Mouse (Mus musculus) urinary bladder, postnatal 36 days (tissue): ENCODE results near the gene Akirin1.

Experiments used
- DNase-seq, 2 experiments: peaks; one replicate each; pipeline ENCODE4 v3.0.0; 2022; ENCODE audit warnings: low spot score in 2 of 2, mixed read lengths in 1 of 2

The Akirin1 gene

DNA sequence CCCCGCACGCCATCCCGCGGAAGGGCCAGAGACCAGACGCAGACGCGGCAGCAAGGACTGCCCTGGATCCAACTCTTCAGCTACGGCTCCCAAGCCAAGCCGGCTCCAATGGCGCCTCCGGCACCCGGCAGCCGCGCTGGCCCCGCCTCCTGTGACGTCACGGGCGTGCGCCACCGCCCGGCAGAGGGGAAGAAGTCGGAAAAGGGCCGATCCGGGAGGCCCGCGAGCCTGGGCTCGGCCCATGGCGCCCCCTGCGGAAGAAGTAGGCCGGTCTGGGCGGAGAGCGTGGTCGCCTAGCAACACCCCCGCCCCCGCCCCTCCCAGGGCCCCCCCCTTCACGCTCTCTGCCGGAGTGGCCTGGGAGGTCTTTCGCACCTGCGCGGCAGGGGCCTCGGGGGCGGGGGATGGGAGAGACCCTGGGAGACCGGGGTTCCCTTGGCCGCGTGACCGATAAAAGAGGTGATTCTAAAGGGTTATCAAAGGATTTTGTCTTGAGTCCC, at the start of gene Akirin1:
TSS of gene Akirin1 (minus strand) at position 194 of the 500 bp plus-strand sequence.
- DNase-seq: peak; percentile 97

DNA sequence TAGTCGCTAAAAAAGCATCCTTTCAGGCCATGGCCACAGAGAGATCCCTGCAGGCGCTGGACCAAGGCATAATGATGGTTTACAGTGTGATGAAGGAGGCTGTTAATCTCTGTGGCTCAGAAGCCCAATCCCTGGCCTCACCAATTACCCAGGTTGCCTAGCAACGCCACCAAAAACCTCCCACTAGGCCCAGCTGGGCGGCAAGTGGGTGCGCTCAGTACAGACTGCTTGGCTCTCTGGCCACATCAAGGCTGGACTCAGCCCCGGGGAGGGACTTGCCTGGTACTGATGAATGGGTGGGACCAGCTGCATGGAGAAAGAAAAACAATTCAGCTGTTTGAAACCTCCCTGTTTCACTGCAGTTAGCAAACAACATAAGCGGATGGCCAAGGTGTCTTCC, 47.7 kb upstream of the Akirin1 start:
- no peak for DNase-seq

DNA sequence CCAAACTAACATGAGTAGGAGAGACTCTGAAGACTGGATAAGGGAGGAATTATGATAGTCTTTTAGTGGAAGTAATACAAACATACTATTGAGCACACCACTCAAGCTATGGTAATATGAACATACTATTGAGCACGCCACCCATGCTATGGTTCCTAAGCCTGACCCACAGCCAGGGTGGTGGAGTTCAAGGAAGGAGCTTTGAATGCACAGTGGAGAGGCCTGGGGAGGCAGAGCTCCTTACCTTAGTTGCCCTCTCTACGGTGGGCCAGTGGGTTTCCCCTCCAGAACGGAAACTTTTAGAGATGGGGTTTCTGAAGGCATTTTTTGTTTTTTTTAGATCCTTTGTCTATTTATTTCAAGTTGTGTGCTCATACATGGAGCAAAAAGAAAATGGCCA, 47.3 kb upstream of the Akirin1 start:
- no peak for DNase-seq

DNA sequence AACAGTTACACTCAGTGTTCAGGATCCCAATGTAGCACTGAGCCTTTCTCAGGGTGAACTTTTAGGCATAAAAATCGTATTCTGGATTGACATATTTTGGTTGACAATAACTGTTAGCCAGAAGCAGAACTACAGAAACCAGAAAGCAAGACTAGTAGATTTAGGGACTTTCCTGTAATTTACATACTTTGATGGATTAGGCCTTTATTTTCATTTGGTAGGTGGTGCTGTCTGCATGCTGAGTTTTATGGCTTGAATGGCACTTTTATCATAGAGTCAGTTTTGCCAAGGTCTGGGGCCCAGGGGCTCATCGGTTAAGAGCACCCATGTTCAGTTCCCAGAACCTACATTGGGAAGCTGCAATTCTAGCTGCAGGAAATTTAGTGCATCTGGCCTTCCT, 44.9 kb upstream of the Akirin1 start:
- DNase-seq: no peak

DNA sequence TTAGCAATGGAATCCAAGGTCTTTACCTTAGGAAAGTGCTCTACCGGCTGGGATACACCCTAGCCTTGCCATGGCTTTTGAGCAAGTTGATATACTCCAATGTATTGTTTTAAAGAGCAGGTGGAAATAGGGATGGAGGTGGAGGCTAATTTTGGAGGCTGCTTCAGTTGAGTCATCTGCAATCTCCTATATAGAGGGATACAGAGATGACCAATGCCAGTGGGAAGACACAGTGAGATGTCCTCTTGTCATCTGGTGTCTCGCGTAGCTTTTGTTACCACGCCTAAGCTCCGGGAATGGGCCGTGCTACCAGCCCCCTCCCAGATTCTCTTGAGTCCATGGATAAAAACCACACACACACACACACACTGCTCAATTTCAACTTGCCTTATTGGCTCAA, 43.0 kb upstream of the Akirin1 start:
- DNase-seq: no peak

DNA sequence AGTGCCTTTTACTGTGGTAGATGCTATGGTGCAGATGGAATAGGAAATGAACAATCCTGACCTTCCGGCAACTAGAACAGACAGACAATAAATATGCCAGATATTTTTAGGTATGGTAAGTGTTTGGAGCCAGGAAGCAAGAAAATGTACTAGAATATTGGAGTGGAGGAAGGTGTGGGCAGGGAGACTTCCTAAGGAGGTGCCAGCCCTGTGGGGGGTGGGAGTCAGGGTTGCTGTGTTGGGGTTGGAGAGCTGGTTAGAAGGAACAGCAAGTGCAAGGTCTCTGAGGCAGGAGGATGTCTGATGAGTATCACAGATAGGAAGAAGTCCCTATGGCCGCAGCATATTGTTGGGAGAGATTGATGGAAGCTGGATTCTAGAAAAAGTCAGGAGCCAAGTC, 42.5 kb upstream of the Akirin1 start:
- DNase-seq: no peak

DNA sequence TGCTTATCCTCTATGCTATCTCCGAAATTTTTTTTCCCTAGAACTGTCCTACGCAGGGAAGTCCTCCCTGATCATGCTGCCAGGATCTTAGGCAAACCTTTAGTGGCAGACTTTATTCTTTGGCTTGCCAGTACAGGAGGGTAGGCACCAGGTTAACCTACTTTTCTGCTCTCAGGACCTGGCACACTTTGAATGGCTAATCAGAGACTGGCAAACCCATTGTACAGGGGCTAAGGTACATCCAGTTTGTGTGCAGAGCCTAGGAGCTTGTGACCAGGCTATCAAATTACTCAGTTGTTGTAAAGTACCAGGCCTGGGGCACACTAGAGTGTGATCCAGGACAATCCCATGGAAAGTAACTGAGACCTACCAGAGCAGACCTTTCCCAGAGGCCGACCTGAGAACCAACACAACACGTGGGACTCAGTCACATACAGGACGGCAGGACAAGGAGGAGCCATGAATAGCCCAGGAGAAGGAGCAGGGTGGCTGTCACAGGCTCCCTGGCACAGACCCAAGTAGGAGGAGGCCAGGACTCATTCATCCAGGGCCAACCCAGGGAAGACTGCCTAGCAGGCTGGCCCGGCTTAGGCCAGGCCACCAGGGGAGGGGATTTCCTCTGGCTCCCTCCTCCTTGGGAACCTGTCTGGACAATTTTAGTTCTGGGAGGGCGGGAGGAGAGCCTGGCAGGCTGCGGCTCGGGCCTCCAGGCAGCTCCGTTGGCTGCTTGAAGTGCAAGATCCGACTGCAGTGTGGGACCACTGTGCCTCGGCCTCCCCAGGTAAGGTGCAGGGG, 37.2 kb upstream of the Akirin1 start, which contains the start of gene Rhbdl2:
TSS of gene Rhbdl2 (plus strand) at position 684 of the 795 bp plus-strand sequence.
- DNase-seq: peak; percentile 64 to 80

DNA sequence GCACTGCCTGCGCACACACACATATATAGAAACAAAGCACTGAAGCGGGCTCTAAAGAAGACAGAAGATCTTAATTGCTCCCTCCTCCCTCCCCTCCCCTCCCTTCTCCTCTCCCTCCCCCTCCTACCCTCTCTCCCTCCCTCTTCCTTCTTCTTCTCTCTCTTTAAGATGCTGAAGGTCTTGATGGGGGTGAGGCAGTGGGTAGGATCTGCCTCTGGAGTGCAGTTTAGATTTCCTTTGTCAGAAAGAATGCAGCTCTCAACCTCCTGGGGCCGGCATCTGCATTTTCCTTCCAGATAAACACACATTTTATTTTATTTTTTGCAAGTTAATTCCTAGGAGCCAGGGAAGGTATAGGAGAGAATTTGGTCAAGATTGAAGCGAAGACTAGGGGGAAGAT, 18.1 kb upstream of the Akirin1 start:
- DNase-seq: no peak

DNA sequence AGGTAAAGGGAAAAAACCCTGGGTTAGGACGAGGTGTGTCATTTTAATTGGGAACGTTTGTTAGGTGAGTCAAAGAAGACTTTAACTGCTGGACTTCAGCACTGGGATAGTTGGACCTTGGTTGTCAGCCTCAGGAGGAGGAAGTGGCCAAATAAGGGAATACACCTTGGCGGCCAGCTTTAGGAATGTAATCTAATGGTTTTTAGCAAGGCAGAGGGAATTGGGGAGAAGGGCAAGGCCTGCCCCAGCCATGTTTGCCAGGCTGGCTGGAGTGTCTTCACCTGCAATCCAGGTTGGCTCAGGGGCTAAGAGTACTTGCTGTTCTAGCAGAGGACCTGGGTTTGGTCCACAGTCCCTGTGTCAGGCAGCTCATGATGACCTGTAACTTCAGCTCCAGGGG, 17.7 kb upstream of the Akirin1 start:
- DNase-seq: no peak

DNA sequence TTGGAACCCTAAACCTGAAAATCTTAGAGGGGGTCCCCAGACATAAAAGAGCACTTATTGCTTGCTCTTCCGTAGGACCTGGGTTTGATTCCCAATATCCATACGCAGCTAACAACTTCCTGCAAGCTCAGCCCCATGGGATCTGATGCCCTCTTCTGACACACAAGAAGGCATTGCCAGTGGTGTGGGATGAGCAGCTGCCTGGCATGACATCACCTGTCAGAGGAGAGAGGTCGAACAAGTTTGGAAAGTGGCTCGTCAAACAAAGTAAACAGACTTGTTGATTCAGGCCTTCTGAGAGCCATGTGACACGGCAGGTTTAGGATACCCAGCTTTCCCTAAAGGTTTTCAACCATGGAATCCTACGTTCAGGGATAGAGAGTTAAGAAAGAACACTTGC, 14.9 kb upstream of the Akirin1 start:
- no peak for DNase-seq

DNA sequence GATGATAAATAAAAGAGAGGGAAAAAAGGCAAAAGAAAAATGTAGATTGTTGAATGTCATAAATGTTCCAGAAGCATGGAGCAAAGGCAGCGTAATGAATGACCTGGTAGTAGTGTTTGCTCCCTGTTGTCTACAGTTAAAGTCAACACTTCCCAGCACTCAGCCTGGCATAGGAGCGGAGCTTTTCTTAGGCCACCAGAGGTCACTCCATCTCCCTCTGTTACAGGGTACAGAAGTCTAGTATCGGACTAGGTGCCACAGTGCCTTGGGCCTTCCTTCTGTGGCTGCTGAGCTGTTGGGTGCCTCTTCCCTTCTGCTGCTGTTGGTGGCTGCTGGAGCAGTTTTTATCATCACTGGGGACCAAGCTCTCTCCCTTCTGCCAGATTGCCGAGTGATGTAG, 8.2 kb upstream of the Akirin1 start:
- DNase-seq: peak in 1 of 2 experiments; percentile 14

DNA sequence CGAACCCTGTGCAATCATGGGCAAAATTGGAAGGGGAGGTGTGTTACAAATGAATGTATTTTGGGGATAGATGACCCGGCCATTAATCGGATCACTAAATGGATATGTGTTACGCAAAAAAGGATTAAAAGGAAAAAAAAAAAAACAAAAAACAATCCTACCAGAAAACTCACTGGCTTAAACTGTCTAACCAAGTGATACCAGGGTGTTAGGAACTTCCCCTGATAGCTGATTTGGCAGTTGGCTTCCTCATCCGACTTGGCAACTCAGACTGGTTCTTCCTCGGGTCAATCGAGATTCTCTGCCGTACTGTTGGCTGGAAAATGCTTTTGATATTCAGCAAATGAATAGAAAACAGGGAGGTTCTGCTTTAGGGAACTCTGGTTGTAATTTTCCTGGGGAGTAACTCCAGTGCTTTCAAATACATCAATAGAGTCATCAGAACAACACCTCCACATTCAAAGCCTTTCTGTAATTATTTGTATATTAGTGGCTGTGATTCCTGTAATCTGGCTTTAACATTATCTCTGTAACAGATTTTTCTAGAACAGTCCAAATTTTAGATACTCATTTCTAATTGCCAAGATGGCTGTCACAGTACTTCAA, 665 bp upstream of the Akirin1 start:
- DNase-seq: peak; percentile 22 to 40

DNA sequence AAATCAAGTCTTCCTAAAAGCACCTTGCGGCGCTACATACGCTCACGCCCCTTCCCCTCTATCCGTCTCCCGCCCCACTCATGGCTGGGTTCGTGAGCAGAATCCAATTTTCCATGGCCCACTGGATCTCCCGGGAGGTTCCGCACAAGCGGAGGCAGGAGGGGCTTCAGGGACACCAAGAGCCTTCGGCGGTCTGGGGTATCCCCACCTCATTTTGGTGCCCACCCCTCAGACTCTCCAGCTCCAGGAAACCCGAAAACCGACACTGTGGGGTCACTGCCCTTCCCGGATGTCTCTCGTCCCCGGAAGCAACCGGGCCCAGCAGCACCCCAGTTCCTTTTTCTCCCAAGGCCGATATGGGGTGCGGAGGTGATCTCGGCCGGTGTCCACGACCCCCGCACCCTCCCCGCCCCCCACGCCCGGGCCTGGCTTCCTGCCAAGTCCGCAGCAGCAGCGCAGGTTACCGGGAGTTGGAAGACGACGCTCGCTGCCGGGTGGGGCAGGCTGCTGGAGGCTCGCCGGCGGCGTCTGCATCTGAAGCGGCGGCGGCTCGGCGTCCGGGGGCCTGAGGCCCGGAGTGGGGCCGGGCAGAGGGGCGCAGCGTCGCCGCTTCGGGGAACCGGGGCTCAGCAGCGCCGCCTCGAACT, 538 bp downstream of the Akirin1 start:
- peak in 1 of 2 experiments; percentile 6 for DNase-seq

DNA sequence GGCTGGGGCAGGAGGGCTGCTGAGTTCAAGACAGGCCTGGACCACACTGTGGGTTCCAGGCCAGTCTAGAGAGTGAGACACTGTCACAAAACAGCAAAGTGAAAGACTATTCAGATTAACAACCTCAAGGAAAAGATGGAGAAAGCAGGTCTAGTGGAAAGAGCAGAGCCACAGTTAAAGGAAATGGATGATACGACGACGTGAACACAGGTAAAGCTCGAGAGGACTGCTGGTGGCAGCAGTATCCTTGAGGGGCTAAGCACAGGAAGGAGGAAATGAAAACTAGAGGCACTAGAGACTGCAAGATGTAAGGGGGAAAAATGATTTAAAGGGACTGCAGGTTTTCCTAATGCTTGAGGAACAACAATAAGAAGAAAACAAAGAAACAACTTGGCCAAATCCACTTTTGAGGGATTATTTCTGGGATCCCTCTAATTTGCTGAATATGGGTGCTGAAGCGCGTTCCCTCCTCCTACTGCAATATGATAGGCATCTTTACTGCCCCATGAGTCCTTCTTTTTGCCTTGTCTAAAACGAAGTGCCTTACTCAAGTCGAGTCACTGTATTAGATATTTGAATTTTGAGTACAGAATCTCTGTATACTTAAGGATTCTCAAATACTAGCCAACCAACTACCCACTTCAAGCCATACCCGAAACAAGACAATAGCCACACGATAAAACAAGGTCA, 1.3 kb downstream of the Akirin1 start:
- DNase-seq: no peak

DNA sequence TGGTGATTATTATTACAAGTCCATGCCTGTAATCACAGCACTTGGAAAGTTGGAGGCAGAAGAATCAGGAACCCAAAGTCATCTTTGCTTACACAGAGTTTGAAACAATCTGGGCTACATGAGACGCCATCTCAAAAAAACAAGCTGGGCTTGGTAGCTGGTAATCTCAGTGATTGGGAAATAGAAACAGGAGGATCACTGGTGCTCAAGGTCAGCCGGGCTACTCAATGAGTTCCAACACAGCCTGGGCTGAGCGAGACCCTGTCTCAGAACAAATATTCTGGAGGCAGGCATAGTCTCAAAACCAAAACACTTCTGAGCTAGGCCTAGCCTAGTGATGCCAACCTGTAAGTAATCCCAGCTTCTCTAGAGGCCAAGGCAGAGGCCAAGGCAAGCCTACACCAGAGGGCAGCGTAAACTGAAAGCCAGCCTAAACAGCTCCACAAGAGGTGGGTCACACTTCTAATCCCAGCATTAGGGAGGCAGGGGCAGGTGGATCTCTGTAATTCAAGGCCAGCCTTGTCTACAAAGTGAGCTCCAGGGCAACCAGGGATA, 4.8 kb downstream of the Akirin1 start:
- no peak for DNase-seq

DNA sequence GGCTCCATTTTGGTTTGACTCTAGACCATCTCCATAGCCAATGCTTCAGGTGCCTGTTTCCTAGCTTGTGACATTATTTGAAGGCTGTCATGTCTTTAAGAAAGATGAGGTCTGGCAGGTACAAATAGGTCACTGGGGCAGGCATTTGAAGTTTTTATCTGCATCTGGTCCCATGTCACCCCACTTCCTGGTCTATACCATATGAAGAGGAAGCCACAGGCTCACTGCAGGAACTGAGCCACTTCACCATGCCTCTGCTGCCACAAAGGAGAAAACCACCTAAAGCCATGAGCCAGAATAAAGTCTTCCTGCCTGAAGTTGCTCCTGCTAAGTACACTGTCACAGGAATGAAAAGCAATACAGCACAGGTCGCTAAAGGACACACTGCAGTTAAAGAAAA, 7.3 kb downstream of the Akirin1 start:
- DNase-seq: no peak

DNA sequence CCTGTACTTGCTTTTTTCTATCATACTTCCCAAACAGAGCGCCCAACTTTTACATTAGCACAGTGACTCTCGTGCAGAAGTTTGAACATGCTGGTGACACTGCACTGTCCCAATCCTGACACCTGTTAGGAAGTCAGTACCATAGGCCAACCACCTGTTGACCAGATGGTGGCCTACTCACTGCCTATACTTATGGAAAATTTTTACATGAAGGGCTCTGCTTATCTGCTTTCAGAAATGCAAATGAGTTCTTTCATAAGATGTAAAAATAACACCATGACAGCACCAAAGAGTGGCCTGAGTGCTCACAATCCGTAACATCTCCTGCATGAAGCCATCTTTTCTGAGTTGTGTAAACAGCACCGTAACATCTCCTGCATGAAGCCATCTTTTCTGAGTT, 11.4 kb downstream of the Akirin1 start:
- DNase-seq: no peak

DNA sequence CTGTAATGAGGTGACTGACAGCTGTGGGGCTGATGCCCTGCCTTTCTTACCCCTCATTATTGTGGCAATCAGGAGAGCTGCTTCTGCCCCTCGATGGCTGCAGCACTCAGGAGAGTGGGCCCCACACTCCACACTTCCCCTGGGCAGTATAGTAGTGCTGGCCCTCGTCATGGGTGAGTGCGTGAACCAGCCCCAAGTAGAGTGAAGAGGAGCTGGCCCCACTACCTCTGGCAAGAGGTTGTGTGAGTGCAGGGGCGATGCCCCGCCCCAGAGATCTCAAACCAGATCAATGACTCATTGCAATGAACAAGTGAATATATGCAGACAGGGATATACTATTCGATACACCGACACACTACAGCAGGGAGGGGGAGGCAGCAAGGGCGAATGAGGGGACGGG, 16.6 kb downstream of the Akirin1 start:
- DNase-seq: no peak

DNA sequence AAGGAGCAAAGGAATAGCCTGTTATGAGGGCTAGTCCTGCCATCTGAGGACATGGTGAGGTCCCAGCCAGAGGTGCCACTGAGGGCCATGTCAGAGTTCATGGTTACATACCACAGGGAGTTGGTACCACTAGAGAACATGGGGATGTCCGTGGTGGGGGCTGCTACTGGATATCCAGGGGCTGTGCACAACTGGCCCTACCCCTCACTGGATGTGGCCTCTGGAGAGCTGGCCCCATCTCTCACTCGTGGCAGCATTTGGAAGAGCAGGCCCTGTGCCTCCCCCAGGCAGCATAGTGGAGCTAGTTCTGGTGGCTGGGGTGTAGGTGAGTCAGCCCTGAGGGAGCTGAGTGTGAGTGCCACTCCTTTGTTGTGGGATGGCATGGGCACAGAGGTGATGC, 17.2 kb downstream of the Akirin1 start:
- DNase-seq: no peak

DNA sequence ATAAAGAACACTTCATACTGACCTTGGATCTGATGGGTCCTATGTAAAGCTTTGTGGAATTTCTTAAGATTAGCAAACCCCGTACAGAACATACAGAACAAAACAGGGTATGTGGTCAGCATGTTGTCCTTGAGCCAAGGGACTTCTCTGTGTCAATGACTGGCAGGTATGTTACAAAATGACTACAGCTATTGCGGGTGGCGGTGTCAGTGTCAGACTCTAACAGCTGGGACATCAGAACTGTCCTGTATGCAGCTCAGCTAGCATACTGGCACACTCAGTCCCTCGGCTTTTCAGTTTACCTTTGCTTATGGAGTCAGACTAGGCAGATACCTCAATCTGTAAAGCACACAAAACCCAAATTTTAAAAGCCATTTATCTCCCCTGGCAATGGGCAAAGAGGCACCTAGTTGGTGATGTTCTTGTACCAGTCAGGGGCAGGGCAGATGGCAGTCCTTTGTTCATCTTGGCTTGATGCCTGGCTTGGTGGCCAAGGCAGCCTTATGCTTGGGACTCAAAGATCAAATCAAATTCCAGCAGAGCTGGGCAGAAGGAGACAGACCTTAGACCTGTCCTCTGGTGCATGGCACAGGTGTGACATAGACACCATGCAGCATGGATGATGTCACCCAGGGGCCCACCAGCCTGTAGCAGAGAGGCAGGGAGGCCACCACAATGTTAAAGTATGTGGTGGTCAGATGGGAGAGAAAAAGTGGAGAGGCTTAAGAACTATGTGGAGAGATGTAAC, 17.8 kb downstream of the Akirin1 start:
- DNase-seq: no peak

DNA sequence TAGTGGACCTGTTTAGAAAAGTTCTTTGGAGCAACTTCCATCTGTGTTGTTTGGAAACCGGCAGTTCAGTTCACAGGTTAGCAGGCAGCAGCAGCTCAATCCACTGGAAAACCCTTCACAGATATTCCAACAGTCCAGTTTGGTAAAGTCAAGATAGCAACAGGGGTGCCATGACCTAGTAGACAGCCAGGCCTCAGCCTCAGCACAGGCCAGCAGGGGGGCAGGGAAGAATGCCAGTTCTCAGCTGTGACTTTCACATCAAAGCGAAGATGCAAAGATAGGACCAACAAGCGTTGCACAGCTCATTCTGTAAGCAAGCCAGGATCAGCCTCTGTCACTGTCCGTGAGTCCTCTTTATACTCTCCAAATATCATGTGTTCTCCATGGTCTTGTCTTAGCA, 28.4 kb downstream of the Akirin1 start:
- DNase-seq: no peak
